Mouse (Mus musculus) G1E (cell line): Measurements from ENCODE around the gene Uqcrfs1.

Experiments used
- CTCF ChIP-seq: IDR thresholded peaks from 2 replicates; pipeline ENCODE4 v1.5.1; 2012; ENCODE audit warnings: low read depth, low read length, inconsistent platforms, mixed read lengths
- GATA1 ChIP-seq: IDR thresholded peaks from 2 replicates; pipeline ENCODE4 v1.6.1; 2012; ENCODE audit warnings: borderline replicate concordance, low read length, inconsistent platforms, mixed read lengths
- POLR2AphosphoS5 ChIP-seq: IDR thresholded peaks from 2 replicates; pipeline ENCODE4 v1.6.1; 2012; ENCODE audit warnings: low read depth, low read length, inconsistent platforms; ENCODE audit not compliant: insufficient replicate concordance
- TAL1 ChIP-seq: conservative IDR thresholded peaks from 2 replicates; pipeline ENCODE4 v1.6.1; 2012; ENCODE audit warnings: low read depth, low read length, inconsistent platforms, mixed read lengths

- TF ChIP-seq CTCF = no peak
- no peak for TF ChIP-seq TAL1
- TF ChIP-seq POLR2AphosphoS5 = no peak
- no peak for TF ChIP-seq GATA1
These were observed 43.2 kb downstream of the Uqcrfs1 start for GRCm38 (mm10) chr13:30501860-30502395.
